Mouse (Mus musculus): ENCODE data around the gene Hs2st1. TPM values are rescaled to one million over a fixed set of nuclear protein-coding genes. Genes with fewer than 3 reads are reported as not detected.

The Hs2st1 gene
- polyA plus RNA-seq, 1 experiment from 2014 or later: 13.7 TPM

GRCm38 (mm10) chr3:144513169-144514121 lies 56.5 kb downstream of the Hs2st1 start:
- Histone ChIP-seq H3K4me2 (no peak overlapping the region), H3K36me3 (no peaks in the 10 kb centered on the region), H3K27me3 (no peaks in the 10 kb centered on the region), H3K9ac (no peak overlapping the region), H3K4me3 (no peak overlapping the region), H3K4me1 (replicated peaks) (0 out of 2 replicates have a peak, but pooled peaks cover 3% of the 10 kb centered on the region), H3K9me3 (no peaks in the 10 kb centered on the region), H3K27ac (no peak overlapping the region)
- 92% methylated on average over 16 of the region's 16 CpGs for WGBS
- no peak for ATAC-seq (ENCODE audit: low FRiP score)

- ATAC-seq (ENCODE audit: low FRiP score): no peak
- no peak overlapping the region for H3K4me2 ChIP-seq
- WGBS: 97% methylated on average over 3 of the region's 3 CpGs
- no peaks in the 10 kb centered on the region for H3K27me3 ChIP-seq
- peaks cover 30% of the 10 kb centered on the region for H3K4me1 ChIP-seq (replicated peaks)
- H3K9me3 ChIP-seq: no peaks in the 10 kb centered on the region
- no peaks in the 10 kb centered on the region for H3K36me3 ChIP-seq
- H3K27ac ChIP-seq: no peak overlapping the region
- no peak overlapping the region for H3K4me3 ChIP-seq
- H3K9ac ChIP-seq: no peak overlapping the region
These were observed 59.3 kb downstream of the Hs2st1 start for GRCm38 (mm10) chr3:144510724-144511123.

- H3K9me3 ChIP-seq: no peaks in the 10 kb centered on the region
- ATAC-seq (ENCODE audit: low FRiP score): no peak
- H3K36me3 ChIP-seq: no peaks in the 10 kb centered on the region
- no peak overlapping the region for H3K4me3 ChIP-seq
- no peak overlapping the region for H3K9ac ChIP-seq
- WGBS: 89% methylated on average over 4 of the region's 4 CpGs
- H3K4me2 ChIP-seq: no peak overlapping the region
- H3K27me3 ChIP-seq: no peaks in the 10 kb centered on the region
- peaks cover 34% of the 10 kb centered on the region for H3K4me1 ChIP-seq (replicated peaks)
- H3K27ac ChIP-seq: no peak overlapping the region
These were observed 61.6 kb downstream of the Hs2st1 start for GRCm38 (mm10) chr3:144508342-144508741.

- no peak overlapping the region for H3K27ac ChIP-seq
- no peak overlapping the region for H3K9ac ChIP-seq
These were observed 62.1 kb downstream of the Hs2st1 start for GRCm38 (mm10) chr3:144507885-144508284.

GRCm38 (mm10) chr3:144506213-144506612 lies 63.8 kb downstream of the Hs2st1 start:
- Histone ChIP-seq H3K27ac (no peak overlapping the region), H3K4me3 (no peak overlapping the region), H3K9me3 (no peaks in the 10 kb centered on the region), H3K27me3 (no peaks in the 10 kb centered on the region), H3K9ac (no peak overlapping the region), H3K36me3 (no peaks in the 10 kb centered on the region), H3K4me2 (no peak overlapping the region), H3K4me1 (replicated peaks) (peaks cover 38% of the 10 kb centered on the region)
- WGBS: 13% methylated on average over 3 of the region's 3 CpGs
- no peak for ATAC-seq (ENCODE audit: low FRiP score)

More at GRCm38 (mm10) chr3:144507885-144508284, 62.1 kb downstream of the Hs2st1 start:
- peaks cover 34% of the 10 kb centered on the region for H3K4me1 ChIP-seq (replicated peaks)
- no peak for ATAC-seq (ENCODE audit: low FRiP score)
- H3K36me3 ChIP-seq: no peaks in the 10 kb centered on the region
- no peak overlapping the region for H3K4me2 ChIP-seq
- H3K9me3 ChIP-seq: no peaks in the 10 kb centered on the region
- 64% methylated on average over 5 of the region's 5 CpGs for WGBS
- H3K27me3 ChIP-seq: no peaks in the 10 kb centered on the region
- H3K4me3 ChIP-seq: no peak overlapping the region

GRCm38 (mm10) chr3:144501930-144502329 lies 68.1 kb downstream of the Hs2st1 start:
- H3K27ac ChIP-seq: no peak overlapping the region
- no peak for ATAC-seq (ENCODE audit: low FRiP score)
- no peaks in the 10 kb centered on the region for H3K9me3 ChIP-seq
- 46% methylated on average over 7 of the region's 7 CpGs for WGBS
- peaks cover 25% of the 10 kb centered on the region for H3K4me1 ChIP-seq (replicated peaks)
- H3K9ac ChIP-seq: no peak overlapping the region
- H3K4me2 ChIP-seq: no peak overlapping the region
- no peaks in the 10 kb centered on the region for H3K27me3 ChIP-seq
- no peak overlapping the region for H3K4me3 ChIP-seq
- H3K36me3 ChIP-seq: no peaks in the 10 kb centered on the region

GRCm38 (mm10) chr3:144496762-144497161 lies 73.2 kb downstream of the Hs2st1 start:
- WGBS: 73% methylated on average over 5 of the region's 5 CpGs
- Histone ChIP-seq H3K27ac (no peak overlapping the region), H3K9me3 (no peaks in the 10 kb centered on the region), H3K4me2 (no peak overlapping the region), H3K36me3 (no peaks in the 10 kb centered on the region), H3K27me3 (no peaks in the 10 kb centered on the region), H3K4me3 (no peak overlapping the region), H3K9ac (no peak overlapping the region), H3K4me1 (replicated peaks) (peaks cover 13% of the 10 kb centered on the region)
- no peak for ATAC-seq (ENCODE audit: low FRiP score)

- H3K9ac ChIP-seq: no peak overlapping the region
- no peaks in the 10 kb centered on the region for H3K27me3 ChIP-seq
- peaks cover 12% of the 10 kb centered on the region for H3K4me1 ChIP-seq (replicated peaks)
- H3K4me2 ChIP-seq: no peak overlapping the region
- H3K36me3 ChIP-seq: no peaks in the 10 kb centered on the region
- WGBS: 43% methylated on average over 5 of the region's 5 CpGs
- 0 out of 2 replicates have a peak, but pooled peaks have one; percentile 43 for ATAC-seq (ENCODE audit: low FRiP score)
- H3K9me3 ChIP-seq: no peaks in the 10 kb centered on the region
- no peak overlapping the region for H3K27ac ChIP-seq
- H3K4me3 ChIP-seq: no peak overlapping the region
These were observed 75.1 kb downstream of the Hs2st1 start for GRCm38 (mm10) chr3:144494838-144495237.

GRCm38 (mm10) chr3:144488787-144489186 lies 81.2 kb downstream of the Hs2st1 start:
- Histone ChIP-seq H3K36me3 (no peaks in the 10 kb centered on the region), H3K9ac (no peak overlapping the region), H3K27me3 (no peaks in the 10 kb centered on the region), H3K4me3 (no peak overlapping the region), H3K27ac (no peak overlapping the region), H3K4me2 (no peak overlapping the region), H3K4me1 (replicated peaks) (no peaks in the 10 kb centered on the region), H3K9me3 (no peaks in the 10 kb centered on the region)
- 96% methylated on average over 2 of the region's 2 CpGs for WGBS
- no peak for ATAC-seq (ENCODE audit: low FRiP score)

GRCm38 (mm10) chr3:144480595-144480994 lies 89.4 kb downstream of the Hs2st1 start:
- Histone ChIP-seq H3K4me1 (replicated peaks) (peaks cover 8% of the 10 kb centered on the region; the same call in 1 of the 2 replicates), H3K36me3 (no peaks in the 10 kb centered on the region), H3K4me3 (no peak overlapping the region), H3K9ac (no peak overlapping the region), H3K9me3 (no peaks in the 10 kb centered on the region), H3K27ac (no peak overlapping the region), H3K4me2 (no peak overlapping the region), H3K27me3 (no peaks in the 10 kb centered on the region)
- 69% methylated on average over 5 of the region's 5 CpGs for WGBS
- ATAC-seq (ENCODE audit: low FRiP score): no peak

- H3K36me3 ChIP-seq: no peaks in the 10 kb centered on the region
- H3K4me1 ChIP-seq (replicated peaks): peaks cover 8% of the 10 kb centered on the region
- no peak overlapping the region for H3K9ac ChIP-seq
- H3K4me2 ChIP-seq: no peak overlapping the region
- no peak overlapping the region for H3K4me3 ChIP-seq
- WGBS: 91% methylated on average over 7 of the region's 7 CpGs
- ATAC-seq (ENCODE audit: low FRiP score): no peak
- H3K9me3 ChIP-seq: no peaks in the 10 kb centered on the region
- H3K27ac ChIP-seq: no peak overlapping the region
- H3K27me3 ChIP-seq: no peaks in the 10 kb centered on the region
These were observed 91.6 kb downstream of the Hs2st1 start for GRCm38 (mm10) chr3:144478427-144478794.

- no peak for ATAC-seq (ENCODE audit: low FRiP score)
- H3K9ac ChIP-seq: no peak overlapping the region
- no peak overlapping the region for H3K4me2 ChIP-seq
- H3K27me3 ChIP-seq: no peaks in the 10 kb centered on the region
- 87% methylated on average over 12 of the region's 12 CpGs for WGBS
- no peak overlapping the region for H3K4me3 ChIP-seq
- peaks cover 11% of the 10 kb centered on the region for H3K4me1 ChIP-seq (replicated peaks)
- no peak overlapping the region for H3K27ac ChIP-seq
- H3K9me3 ChIP-seq: no peaks in the 10 kb centered on the region
- H3K36me3 ChIP-seq: no peaks in the 10 kb centered on the region
These were observed 92.1 kb downstream of the Hs2st1 start for GRCm38 (mm10) chr3:144477707-144478426.

Measured in hindbrain, embryonic 13.5 days (tissue).